Mouse (Mus musculus) heart, postnatal 36 days (tissue): ENCODE measurements around the gene Aurkb. TPM values are rescaled to one million over a fixed set of nuclear protein-coding genes. Genes with fewer than 3 reads are reported as not detected.

ENCODE experiments used
- DNase-seq, 2 experiments: peaks; one replicate each; pipeline ENCODE4 v3.0.0; 2021 to 2022
- intact Hi-C: fragments of 180-260 bp; cut with DNase I; formaldehyde crosslinking; loops from one replicate; pipeline ENCODE4 v1.15.1; 2025
- total RNA-seq, 2 experiments: library from RNA; stranded (reverse); gene quantifications; 2 replicates each; pipeline ENCODE4 v1.2.3; 2021

Gene Aurkb
- total RNA-seq, 2 experiments from 2014 or later, result 0.72 to 1.2 TPM

DNA sequence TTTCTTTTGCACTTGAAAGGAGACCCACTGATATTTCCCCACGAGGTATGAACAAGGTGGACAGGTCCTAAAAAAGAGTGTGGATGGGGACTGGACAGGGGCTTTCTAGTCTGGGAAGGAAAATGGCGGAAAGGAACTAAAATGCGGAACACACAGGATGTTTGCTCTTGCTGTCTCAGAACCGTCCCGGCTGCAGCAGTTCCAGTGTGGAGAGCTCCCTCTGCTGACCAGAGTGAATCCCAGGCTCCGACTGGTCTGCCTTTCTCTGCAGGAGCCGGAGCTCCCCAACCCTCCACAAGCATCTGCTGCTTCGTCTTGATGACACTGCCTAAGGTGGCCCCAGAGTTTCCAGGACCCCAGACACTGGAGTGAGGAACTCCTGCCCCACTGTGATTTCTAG, 9.6 kb upstream of the Aurkb start:
- peak; percentile 84 to 86 for DNase-seq
- intact Hi-C loops, result loop anchor here (1.0 to 2.0 kb wide), 2 partner anchors 69 to 132 kb away; no protein-coding TSS in a partner anchor

DNA sequence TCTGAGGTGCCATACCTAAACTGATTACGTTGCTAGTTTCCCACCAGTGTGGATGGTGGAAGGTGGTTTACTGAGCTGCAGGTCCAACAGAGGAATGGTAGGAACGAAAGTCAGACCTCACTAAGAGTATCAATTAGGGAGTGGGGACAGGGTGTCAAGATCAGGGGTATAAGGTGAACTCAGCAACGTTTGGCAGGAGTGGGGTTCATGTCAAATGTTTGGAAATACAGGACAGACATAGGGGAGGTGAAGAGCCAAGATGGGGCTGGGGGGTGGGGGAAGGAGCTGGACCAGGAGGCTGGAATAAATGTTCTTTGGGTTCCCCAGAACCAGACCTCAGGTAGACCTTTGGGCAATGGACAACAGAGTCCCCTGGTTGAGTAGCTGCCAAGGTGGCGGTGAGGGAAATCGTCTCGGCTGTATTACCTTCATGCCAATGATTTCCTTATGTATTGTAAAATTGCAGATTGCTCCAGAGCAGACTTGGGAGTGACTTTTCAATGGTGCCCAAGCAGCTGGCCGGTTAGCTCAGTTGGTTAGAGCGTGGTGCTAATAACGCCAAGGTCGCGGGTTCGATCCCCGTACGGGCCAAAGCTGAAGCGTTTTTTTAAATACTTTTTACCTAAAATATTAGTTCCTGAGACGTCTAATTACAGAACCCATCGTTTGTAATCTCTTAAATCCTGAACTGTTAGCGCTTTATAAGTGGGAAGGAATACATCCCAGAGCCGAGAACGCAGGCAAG, 8.8 kb upstream of the Aurkb start:
- intact Hi-C loops, result loop anchor here (1.0 to 2.0 kb wide), 3 partner anchors 26 to 132 kb away; no protein-coding TSS in a partner anchor
- peak; percentile 91 to 94 for DNase-seq

GRCm38 (mm10) chr11:69037231-69038061, 8.0 kb upstream of the Aurkb start:
- peak; percentile 86 to 88 for DNase-seq
- intact Hi-C loops, result loop anchor here (1.0 to 2.0 kb wide), 2 partner anchors 25 to 71 kb away; no protein-coding TSS in a partner anchor

DNA sequence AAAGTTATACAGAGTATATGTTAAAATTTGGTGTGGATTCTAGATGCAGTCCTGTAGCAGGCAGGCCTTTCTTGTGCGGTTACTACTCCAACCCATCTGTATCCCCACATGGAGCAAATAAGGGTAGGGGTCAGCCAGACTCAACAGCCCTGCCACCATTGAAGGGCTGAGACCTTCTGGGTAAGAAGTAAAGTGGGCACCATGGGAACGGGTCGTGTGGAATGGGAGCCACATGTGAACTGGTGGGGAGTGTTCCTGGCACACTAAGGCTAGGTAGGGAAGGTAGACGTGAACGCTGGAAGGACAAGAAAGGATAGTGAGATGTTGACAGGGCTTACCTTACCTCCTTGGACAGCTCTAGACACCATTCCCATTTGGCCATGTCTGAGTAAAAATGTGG, 7.3 kb upstream of the Aurkb start:
- no peak for DNase-seq
- intact Hi-C loops, result no loop called here

DNA sequence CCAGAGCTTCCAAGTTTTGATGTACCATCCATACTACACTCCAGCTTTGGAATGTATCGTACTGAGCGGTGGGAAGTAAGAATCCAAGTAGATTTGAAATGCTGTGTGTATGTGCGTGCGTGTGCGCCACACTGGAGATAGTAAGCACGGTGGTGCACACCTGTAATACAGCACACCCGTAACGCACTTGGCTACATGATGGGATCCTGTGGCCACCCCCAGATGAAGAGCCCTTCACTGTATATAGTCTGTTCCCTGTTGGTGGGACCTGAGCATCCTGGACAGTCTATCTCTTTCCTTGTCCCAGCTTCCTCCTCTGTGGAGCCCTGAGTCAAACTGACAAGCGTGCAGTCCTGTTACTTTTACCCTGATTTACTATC, 938 bp downstream of the Aurkb start:
- no peak for DNase-seq
- intact Hi-C loops, result no loop called here

- DNase-seq, result no peak
- intact Hi-C loops, result no loop called here
Observed at GRCm38 (mm10) chr11:69047592-69047991, 2.1 kb downstream of the Aurkb start.

- no peak for DNase-seq
- intact Hi-C loops, result no loop called here
Observed at GRCm38 (mm10) chr11:69048151-69048550, 2.7 kb downstream of the Aurkb start.

- intact Hi-C loops, result no loop called here
Observed at GRCm38 (mm10) chr11:69050748-69051147, 5.3 kb downstream of the Aurkb start.

DNA sequence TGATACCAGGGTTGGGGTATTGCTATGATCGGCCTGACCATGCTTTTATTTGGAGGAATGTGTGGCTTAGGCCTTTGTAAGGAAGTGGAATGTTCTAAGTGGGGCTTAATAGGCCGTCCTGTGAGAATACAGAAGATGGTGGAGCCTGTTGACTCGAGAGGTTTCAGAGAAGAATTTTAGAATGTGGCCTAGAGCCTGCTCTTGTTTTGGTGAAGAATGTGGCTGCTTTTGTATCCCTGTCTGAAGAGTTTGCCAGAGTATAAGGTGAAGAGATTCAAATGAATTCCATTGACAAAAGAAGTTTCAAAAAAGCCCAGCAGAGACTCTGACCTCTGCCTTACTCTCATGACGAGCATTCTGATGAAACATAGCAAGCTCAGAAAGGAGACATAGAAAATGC, 6.3 kb downstream of the Aurkb start:
- DNase-seq, result no peak
- intact Hi-C loops, result no loop called here

More at GRCm38 (mm10) chr11:69050748-69051147, 5.3 kb downstream of the Aurkb start:
- DNase-seq, result no peak

- intact Hi-C loops, result no loop called here
- DNase-seq, result no peak
Observed at GRCm38 (mm10) chr11:69052824-69053421, 7.5 kb downstream of the Aurkb start.

- intact Hi-C loops, result no loop called here
- DNase-seq, result no peak
Observed at GRCm38 (mm10) chr11:69053848-69054247, 8.4 kb downstream of the Aurkb start.

GRCm38 (mm10) chr11:69058265-69058664, 12.8 kb downstream of the Aurkb start:
- DNase-seq, result no peak
- intact Hi-C loops, result no loop called here

GRCm38 (mm10) chr11:69058729-69059356, 13.4 kb downstream of the Aurkb start:
- no peak for DNase-seq
- intact Hi-C loops, result no loop called here

- DNase-seq, result peak; percentile 91 to 92
- intact Hi-C loops, result no loop called here
Observed at GRCm38 (mm10) chr11:69059357-69059974, 14.0 kb downstream of the Aurkb start, which contains the start of gene Borcs6. Gene Borcs6, plus strand, starts transcription at chr11:69059717.

GRCm38 (mm10) chr11:69059975-69060411, 14.5 kb downstream of the Aurkb start:
- intact Hi-C loops, result loop anchor here (5.0 kb wide), 1 partner anchor 187 kb away; no protein-coding TSS in a partner anchor
- no peak for DNase-seq

DNA sequence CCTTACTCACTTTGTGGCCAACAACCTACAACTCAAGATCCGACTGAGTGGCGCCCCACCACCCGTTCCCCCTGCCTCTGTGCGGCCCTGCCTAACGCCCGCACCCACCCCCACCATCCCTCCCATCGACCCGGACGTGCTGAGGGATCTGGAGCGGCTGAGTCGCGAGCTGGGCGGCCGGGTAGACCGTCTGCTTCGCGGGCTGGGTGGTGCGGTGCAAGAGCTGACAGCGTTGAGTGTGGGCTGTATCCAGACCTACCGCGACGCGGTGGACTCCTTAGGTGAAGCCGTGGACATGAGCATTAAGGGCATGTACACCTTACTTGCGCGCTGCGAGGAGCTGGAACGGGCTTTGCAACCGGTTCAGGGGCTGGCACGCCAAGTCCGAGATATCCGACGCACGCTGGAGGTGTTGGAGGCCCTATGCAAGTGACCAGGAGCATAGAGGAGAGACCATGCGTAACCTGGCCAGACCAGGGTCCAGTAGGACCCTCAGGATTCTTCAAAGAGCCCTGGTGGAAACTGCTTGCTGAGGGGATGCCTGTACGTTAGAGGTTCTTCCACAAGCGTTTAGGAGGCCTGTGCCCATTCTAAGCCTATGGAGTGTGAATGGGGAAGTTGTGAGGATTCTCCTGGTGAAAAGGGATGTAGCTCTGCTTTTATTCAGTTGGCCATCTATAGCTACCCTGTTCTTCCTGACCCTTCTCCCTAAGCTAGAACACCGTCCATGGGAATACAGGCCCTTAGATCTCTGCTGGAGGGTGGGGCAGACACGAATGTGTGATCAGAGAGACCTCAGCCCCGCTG, 15.2 kb downstream of the Aurkb start:
- intact Hi-C loops, result loop anchor here (5.0 kb wide), 1 partner anchor 187 kb away; no protein-coding TSS in a partner anchor
- peak; percentile 38 to 45 for DNase-seq

- intact Hi-C loops, result loop anchor here (5.0 kb wide), 1 partner anchor 186 kb away; no protein-coding TSS in a partner anchor
- no peak for DNase-seq
Observed at GRCm38 (mm10) chr11:69061255-69061912, 15.9 kb downstream of the Aurkb start.

DNA sequence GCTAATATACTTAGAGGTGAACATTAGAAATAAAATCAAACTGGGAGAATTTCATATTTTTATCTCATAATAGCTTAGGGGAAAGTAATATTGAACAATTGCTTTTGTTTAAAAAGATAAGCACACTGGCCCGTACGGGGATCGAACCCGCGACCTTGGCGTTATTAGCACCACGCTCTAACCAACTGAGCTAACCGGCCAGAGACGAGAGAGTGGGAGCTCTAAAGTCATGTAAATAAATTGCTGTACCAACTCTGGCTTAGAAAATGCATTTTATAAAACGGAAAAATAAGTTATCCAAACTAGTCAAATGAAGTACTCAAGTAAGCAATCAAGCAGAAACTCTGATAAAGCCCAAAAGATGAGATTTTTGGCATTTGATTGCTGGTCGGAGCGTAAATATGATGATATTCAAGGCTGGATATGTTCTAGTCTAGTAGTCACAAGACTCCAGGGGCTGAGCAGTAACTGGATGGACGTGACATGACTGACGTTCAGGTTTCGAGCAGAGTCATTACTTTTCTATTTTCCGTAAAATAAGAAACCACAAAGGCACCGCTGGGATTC, 16.8 kb downstream of the Aurkb start:
- peak; percentile 81 to 86 for DNase-seq
- intact Hi-C loops, result loop anchor here (1.0 to 5.0 kb wide), 3 partner anchors 21 to 185 kb away; no protein-coding TSS in a partner anchor
